Mouse (Mus musculus): ENCODE data around the gene Eif3k. TPM values are rescaled to one million over a fixed set of nuclear protein-coding genes. Genes with fewer than 3 reads are reported as not detected.
A peak's percentile ranks its signal among the peaks of the same experiment; 100 is the strongest.

Gene Eif3k
- total RNA-seq, 2 experiments from 2014 or later = 179 to 192 TPM

DNA sequence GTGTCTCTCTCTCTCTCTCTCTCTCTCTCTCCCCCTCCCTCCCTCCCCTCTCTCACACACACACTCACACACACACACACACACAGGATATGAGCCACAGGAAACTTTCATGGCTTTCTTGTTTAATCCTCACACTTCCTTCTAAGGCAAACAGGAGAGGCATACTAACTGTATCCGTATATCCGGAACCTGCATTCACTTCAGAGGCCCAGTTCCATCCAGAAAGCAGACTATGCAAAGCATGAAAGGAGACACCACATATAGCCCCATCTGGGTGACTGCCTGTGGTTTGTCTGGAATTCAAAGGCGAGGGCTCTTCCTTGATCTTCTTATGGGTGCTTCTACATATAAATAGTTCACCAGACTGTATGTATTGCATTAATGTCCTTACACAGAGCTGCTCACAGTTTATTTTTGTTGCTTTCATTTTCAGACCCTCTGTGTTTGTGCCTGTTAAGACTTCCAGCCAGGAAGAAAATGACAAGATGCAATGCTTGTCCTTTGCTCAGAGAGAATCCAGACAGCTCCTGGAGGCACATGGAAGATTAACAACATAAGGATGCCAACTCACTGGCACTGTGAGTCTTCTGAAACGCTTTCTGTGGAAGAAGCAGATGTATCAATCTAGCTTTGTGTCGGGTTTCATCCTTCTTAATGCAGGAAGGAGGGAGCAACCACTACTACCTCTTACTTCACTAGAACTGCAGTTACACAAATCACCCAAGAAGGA lies 38.0 kb downstream of the Eif3k start:
- DNase-seq (ENCODE audit: extremely low spot score in 1 of 2, low spot score in 2 of 2) = no peak
- TF ChIP-seq CTCF (IDR thresholded peaks at IDR 0.05) = no peak
- peak overlapping the region; percentile 67 for H3K27ac ChIP-seq
- intact Hi-C loops (cut with DNase I) = loop anchor here (2.0 kb wide), 1 partner anchor 21 kb away; no protein-coding TSS in a partner anchor
- no peak overlapping the region for H3K4me3 ChIP-seq

DNA sequence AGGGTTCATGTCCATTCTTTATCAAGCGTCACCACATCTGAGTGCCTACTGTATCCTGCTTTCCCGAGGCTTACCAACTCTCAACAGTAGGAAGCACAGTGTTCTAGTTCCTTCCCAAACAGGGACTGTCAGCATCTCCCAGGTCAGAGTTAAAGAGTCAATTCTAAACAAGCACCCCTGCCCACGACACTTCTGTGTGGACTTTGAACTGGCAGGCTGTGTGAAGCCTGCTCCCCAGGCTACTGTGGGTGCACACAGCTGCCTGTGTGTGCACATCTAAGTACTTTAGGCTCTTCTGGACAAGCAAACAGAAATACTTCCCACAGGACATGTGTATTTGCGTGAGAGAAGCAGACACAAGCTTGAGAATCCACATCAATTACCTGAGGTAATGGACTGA lies 40.1 kb downstream of the Eif3k start:
- intact Hi-C loops (cut with DNase I) = no loop called here
- TF ChIP-seq CTCF (IDR thresholded peaks at IDR 0.05) = no peak
- DNase-seq (ENCODE audit: extremely low spot score in 1 of 2, low spot score in 2 of 2) = no peak
- Histone ChIP-seq H3K27ac (peak overlapping the region; percentile 52; the same call in 1 of the 2 replicates), H3K4me3 (no peak overlapping the region)

DNA sequence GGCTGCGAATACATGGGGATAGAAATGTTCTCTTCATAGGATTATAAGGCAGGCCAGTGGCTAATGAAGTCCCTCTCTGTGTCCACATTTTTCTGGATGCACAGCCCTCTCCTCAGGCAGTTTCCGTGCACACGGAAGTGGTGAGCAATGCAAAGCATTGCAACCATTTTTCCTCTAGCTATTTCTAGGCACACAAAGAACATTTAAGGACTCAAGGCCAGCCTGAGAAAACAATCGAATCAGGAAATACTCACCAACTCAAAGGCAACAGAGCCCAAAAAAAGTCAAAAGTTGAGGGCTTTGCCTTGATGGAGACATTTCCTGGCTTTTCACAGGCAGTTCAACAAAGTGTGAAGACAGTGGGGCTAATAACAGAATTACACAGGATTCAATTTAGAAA lies 40.5 kb downstream of the Eif3k start:
- intact Hi-C loops (cut with DNase I) = no loop called here
- TF ChIP-seq CTCF (IDR thresholded peaks at IDR 0.05) = no peak
- Histone ChIP-seq H3K4me3 (no peak overlapping the region), H3K27ac (peak overlapping the region; percentile 33; the same call in 1 of the 2 replicates)
- no peak for DNase-seq (ENCODE audit: extremely low spot score in 1 of 2, low spot score in 2 of 2)

DNA sequence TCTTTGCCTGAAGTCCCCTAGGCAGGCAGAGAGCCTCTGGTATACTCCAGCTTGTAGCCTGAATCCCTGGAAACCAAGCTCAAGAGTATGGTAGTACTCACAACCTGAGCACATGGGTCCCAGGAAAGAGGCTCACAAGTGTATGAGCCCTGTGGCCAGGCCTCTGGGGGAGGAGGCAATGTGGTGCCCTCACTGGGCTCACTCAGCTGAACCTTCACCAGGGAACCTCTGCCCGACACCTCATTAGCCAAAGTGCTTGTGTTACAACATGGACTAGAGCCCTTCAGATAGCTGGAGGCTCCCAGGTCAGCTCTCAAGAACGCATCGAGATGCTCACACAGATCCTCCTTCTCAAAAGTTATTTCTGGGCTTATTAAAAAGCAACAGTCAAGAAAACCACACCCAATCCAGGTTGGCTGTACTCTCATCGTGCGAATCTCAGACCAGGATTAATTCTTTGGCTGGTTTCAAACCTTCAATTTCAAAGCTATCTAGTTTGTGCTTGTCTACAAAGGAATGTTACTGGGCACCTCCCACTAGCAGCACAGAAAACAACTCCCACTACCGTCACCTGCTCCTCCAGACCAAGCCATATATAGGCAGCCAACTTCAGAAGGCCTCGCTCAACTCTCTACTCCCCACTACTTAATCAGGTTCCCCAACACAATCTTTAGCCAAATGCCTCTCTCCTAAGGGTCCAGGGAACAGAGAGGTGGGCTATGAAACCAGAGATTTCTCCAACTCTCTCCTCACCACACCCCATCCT lies 42.1 kb downstream of the Eif3k start:
- Histone ChIP-seq H3K4me3 (no peak overlapping the region), H3K27ac (peak overlapping the region; percentile 50)
- no peak for TF ChIP-seq CTCF (IDR thresholded peaks at IDR 0.05)
- DNase-seq (ENCODE audit: extremely low spot score in 1 of 2, low spot score in 2 of 2) = no peak
- intact Hi-C loops (cut with DNase I) = no loop called here

DNA sequence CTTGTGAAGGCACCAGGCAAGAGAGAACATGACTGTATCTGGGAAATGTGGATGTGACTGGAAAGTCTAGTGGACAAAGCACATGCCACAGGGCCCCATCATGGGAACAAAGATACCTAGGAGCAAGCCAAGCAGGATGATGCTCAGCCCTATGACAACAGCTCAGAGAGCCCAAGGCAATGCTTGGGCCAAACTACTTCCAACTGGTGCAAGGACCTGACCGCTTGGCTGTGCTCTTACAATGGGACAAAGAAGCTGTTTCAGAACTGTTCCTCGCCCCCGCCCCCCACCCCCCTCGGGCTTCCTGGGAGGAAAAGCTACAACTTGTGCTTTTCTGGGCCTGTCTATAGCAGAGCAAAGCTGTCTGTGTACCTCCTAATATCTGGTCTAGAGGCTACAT lies 43.0 kb downstream of the Eif3k start:
- no peak; the same call in 1 of the 2 replicates for TF ChIP-seq CTCF (IDR thresholded peaks at IDR 0.05)
- intact Hi-C loops (cut with DNase I) = no loop called here
- Histone ChIP-seq H3K4me3 (no peak overlapping the region), H3K27ac (peak overlapping the region; percentile 48; the same call in 1 of the 2 replicates)
- DNase-seq (ENCODE audit: extremely low spot score in 1 of 2, low spot score in 2 of 2) = no peak

DNA sequence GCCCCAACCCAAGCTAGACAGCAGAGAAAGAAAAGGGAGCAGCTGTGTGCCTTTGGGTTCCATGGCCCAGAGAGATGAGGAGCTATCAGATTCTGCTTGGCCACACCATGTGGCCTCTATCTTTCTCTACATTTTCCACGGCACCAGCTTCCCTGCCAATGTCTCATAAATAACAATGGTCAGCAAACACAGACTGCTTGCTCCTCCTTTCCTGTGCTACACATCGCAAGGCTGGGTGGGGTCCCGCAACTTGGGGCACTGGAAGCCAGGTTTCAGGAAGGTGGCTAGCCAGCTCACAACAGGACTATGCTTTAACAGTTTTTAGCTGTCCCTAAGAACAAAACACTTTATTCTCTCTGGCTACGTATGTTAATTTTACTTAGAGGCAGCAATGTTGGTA lies 44.9 kb downstream of the Eif3k start:
- TF ChIP-seq CTCF (IDR thresholded peaks at IDR 0.05) = no peak
- DNase-seq (ENCODE audit: extremely low spot score in 1 of 2, low spot score in 2 of 2) = no peak
- no peak overlapping the region for H3K4me3 ChIP-seq
- intact Hi-C loops (cut with DNase I) = no loop called here
- H3K27ac ChIP-seq = peak overlapping the region; percentile 63

DNA sequence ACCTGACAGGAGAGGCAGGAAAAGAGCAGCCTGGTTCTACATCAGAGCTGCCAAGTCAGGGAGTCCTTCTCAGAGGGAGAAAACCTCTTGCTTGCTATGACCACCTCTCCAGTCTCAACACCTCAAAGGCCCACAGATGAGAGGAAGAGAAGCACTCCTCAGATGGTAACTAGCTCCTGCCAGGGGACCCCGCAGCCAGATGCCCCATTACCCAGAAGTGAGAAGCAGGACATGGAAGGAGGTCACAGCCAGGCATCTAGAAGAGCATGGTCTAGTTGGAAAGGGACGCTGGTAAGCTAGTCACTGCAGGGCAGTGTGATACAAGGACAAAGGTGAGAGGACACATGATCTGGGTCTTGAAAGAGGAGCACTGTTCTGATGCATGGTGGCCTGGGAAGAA lies 47.8 kb downstream of the Eif3k start:
- Histone ChIP-seq H3K4me3 (no peak overlapping the region), H3K27ac (no peak overlapping the region)
- no peak for TF ChIP-seq CTCF (IDR thresholded peaks at IDR 0.05)
- intact Hi-C loops (cut with DNase I) = no loop called here
- no peak for DNase-seq (ENCODE audit: extremely low spot score in 1 of 2, low spot score in 2 of 2)

DNA sequence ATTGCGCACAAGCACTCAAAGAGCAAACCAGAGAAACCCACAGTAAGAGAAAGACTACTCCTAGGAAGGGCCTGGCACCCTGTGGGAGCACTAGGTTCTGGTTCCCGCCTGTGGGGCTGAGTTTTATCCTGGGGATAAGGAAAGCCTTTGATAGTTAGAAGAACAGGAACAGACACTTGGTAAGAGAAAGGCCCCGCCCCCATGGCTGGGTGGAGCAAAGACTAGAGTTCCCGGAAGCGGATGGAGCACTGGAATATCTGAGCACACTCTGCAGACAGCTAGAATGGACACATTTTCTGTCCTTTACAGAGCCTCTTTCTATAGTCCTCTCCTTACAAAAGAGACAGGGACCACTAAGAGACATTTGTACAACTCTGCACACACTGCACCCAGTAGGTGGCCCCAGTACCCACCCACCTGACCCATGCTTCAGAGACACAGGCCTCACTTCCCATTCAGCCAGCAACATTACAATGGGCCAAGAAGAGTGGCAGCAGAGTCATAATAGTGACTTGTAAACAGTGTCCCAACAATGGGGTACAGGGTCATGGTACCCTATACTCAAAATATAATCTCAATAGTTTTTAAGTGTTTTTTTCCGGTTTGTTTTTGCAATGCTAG lies 49.1 kb downstream of the Eif3k start:
- no peak for TF ChIP-seq CTCF (IDR thresholded peaks at IDR 0.05)
- DNase-seq (ENCODE audit: extremely low spot score in 1 of 2, low spot score in 2 of 2) = no peak
- Histone ChIP-seq H3K4me3 (no peak overlapping the region), H3K27ac (no peak overlapping the region)
- intact Hi-C loops (cut with DNase I) = no loop called here

DNA sequence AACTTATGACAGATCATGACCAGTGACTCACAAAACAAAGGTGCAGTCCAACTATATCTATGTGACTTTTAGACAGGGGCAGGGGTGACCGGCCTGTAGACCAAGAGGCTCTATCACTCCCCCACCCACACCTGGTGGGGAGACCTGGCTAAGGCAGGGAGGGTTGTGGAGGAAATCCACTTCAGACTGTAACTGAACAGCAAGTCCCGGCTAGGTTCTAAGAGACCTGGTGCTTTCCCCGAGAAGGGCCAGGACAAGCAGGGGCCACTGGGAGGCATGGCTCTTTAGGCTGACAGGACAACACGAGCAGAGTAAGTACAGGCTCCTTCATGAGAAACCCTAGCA lies 50.0 kb downstream of the Eif3k start:
- no peak overlapping the region for H3K4me3 ChIP-seq
- no peak for DNase-seq (ENCODE audit: extremely low spot score in 1 of 2, low spot score in 2 of 2)
- intact Hi-C loops (cut with DNase I) = no loop called here
- no peak overlapping the region for H3K27ac ChIP-seq
- no peak for TF ChIP-seq CTCF (IDR thresholded peaks at IDR 0.05)

DNA sequence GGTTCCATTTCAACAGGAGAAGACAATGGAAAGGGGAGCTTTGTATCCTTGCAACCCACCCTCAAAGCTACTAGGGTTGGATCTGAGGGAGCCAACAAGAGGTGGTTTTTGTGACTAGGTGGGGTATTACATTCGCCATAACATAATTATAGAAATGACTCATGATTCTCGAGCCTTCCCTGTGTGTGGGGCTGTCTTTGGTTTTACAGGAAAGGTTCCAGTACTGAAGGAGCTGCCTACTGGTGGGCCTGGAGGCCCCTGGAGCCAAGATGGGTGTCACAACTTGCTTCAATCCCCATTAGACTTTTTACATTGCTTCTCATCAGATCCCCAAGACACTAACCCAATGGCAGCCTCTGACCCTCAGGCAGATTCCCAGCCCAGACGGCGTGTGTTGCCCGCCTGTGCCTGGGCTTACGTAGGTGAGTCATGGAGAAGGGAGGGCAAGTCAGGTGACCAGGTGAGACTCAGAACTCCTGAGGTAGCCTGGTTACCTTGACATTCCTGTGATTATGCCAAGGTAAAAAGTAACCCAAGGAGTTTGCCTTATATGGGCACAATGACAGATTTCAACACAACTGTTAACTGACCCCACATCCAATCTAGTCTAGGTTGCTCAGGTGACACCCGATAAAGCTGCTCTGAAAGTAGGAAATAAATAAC lies 50.5 kb downstream of the Eif3k start:
- TF ChIP-seq CTCF (IDR thresholded peaks at IDR 0.05) = no peak
- no peak for DNase-seq (ENCODE audit: extremely low spot score in 1 of 2, low spot score in 2 of 2)
- intact Hi-C loops (cut with DNase I) = no loop called here
- Histone ChIP-seq H3K27ac (peak overlapping the region; percentile 29; the same call in 1 of the 2 replicates), H3K4me3 (no peak overlapping the region)

DNA sequence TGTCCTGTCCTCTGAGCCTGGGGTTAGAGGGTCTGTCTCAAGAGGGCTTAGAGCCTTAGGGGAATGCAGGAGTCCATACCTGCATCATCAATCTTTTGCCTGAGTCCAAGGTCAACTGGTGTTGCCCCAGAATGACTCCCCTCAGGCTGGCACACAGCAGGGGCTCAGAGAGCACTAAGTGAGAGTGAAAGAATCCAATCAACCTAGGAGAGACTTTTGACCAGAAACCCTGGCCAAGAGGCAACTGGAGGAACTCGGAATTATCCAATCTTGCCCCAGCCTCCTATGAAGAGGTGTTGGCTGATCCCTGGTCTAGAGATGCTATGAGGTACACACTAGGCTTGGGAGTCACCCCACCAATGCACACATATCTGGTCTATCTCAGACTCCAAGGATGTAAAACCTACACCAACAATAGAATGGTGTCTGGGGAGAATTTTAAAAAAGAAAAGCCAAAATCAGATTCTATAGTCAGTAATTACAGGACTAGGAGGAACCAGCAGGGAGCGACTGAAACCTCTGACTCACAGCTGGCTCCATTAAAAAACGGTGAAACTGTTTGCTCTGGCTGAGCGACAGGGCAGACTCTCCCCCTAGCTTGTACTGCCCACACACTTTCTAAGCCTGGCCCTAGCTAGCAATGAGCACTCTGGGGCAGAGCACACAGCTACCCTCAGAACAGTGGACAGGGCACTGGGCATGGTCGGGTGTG lies 51.2 kb downstream of the Eif3k start:
- DNase-seq (ENCODE audit: extremely low spot score in 1 of 2, low spot score in 2 of 2) = no peak
- no peak; the same call in none of the 2 replicates for TF ChIP-seq CTCF (IDR thresholded peaks at IDR 0.05)
- Histone ChIP-seq H3K27ac (peak overlapping the region; percentile 29; the same call in 1 of the 2 replicates), H3K4me3 (no peak overlapping the region)
- intact Hi-C loops (cut with DNase I) = no loop called here
